Mouse (Mus musculus): ENCODE measurements around the gene Zfp59.
"Not testable (repeated sequence)": the region's sequence is repeated elsewhere in the genome, so short reads cannot be mapped to it uniquely, and the experiment has no call there.

The Zfp59 gene

GRCm38 (mm10) chr7:27860396-27861235 lies 22.2 kb downstream of the Zfp59 start:
- DNase-seq (ENCODE audit: extremely low read depth, insufficient read length, low spot score) = peak; percentile 64

DNA sequence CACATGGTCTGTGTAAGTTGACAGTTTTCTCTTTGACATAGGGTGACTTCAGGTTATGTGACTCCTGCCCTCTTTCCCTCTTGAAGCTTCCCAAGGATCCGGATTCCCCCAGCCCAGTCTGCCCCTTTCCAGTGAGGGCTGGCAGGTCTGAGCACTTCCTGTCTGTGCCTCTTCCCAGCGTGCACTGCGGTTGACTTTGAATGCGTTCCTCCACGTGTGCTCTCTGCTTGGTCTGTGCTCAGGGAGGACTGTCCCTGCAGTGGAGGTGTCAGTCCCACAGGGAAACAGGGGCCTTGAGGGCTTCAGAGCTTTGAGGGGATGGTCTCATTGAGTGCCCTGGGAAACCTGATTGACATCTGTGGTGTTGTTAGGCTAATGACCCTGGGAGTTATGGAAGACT lies 24.2 kb downstream of the Zfp59 start:
- not testable (repeated sequence) for DNase-seq (ENCODE audit: extremely low read depth, insufficient read length, low spot score)

GRCm38 (mm10) chr7:27881721-27882120 lies 43.3 kb downstream of the Zfp59 start:
- DNase-seq (ENCODE audit: extremely low read depth, insufficient read length, low spot score) = no peak

DNA sequence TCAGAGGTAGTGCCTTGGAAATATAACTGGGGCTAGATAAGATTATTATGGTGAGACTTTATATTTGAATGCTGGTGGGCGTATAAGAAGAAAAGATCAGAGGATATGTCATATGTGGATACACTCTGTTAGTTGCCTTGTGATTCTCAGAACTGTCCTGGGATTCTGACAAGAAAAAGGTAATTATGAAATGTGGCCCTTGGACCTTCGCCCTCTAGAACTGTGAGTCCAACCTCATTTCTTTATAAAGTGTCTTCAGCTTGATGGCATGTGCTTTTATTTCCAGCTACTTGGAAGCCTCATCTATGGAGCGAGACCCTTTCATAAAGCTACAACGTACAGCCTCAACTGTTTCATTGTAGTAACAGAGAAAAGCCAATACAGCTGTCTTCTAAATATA lies 62.2 kb downstream of the Zfp59 start:
- no peak for DNase-seq (ENCODE audit: extremely low read depth, insufficient read length, low spot score)

DNA sequence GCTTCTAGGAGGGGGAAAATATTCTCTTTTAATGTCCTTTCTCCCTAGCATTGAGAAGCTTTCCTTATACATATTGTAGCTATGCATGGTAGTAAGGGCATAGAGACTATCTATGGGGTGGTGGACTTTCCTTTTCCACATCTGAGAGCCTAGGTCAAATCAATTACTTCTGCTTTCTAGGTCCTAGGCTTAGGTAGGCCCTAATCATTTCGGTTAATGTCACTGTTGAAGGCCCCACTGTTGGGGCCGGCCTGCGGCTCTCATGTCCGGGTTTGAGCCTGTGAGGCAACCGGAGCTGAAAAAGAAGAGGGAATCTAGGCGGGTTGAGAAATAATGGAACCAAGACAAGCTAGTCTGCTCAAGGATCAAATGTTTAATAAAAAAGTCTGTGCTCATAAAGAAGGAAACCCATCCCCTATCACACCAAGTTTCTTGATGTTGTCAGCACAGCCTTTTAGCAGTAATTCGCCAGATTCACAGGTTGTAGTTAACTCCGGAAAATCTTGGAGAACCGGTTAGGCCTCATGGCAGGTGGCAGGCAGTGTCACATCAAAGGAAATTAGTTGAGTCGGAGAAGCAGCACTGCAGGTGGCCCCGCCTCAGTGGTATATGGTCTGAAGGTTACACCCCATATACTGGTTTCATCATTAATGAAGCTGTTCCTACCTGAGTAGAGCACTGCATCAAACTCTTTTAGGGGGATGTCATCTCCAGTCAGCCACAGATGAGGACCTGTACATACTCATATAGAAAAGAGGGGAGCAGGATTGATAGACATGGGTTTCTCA lies 66.8 kb downstream of the Zfp59 start:
- no peak for DNase-seq (ENCODE audit: extremely low read depth, insufficient read length, low spot score)

Measured in 3134 (cell line).